Comparison of ENCODE assay signal across 14 mouse cellular contexts in genomic region chr11:84497944-84498343, GRCm38 (mm10). TPM values are rescaled to one million over a fixed set of nuclear protein-coding genes. Genes with fewer than 3 reads are reported as not detected.
DNase-seq lines count a peak whose midpoint lies in the region; ATAC-seq and TF ChIP-seq lines count a peak whose summit lies in the region.
"Had no signal": no experiment of that assay in that cellular context is flagged by ENCODE, and none has a peak within 500 bp of the region (broad histone marks: within the 10 kb centered on the region; RNA-seq: fewer than 3 reads in every experiment).

No protein-coding gene starts in this region.

- 74% methylated on average over 2 of the region's 2 CpGs for WGBS in heart, adult 2 months
- 78% methylated on average over 2 of the region's 2 CpGs for WGBS in heart, embryonic 12.5 days
- 77% methylated on average over 2 of the region's 2 CpGs for WGBS in liver, postnatal 0 days (ENCODE audit: insufficient replicate concordance)

- TF ChIP-seq CTCF in heart, adult 2 months (IDR thresholded peaks at IDR 0.05) = peak; percentile 46
- TF ChIP-seq CTCF in liver, postnatal 0 days (IDR thresholded peaks at IDR 0.05; ENCODE audit: low read depth) = peak; percentile 47; the same call in 1 of the 2 replicates
- peak; percentile 35; the same call in 1 of the 2 replicates for TF ChIP-seq CTCF in cortical plate, adult 2 months (IDR thresholded peaks at IDR 0.05; ENCODE audit: extremely low read depth, insufficient read depth, low read length)

- no peak overlapping the region for H3K27ac ChIP-seq in heart, adult 2 months
- no peak overlapping the region for H3K27ac ChIP-seq in heart, embryonic 12.5 days (ENCODE audit: poor library complexity, severe bottlenecking)
- H3K27ac ChIP-seq in liver, postnatal 0 days (ENCODE audit: low read depth) = no peak overlapping the region
- H3K27ac ChIP-seq in cortical plate, adult 2 months (ENCODE audit: insufficient read depth, low read length) = no peak overlapping the region
- H3K27ac ChIP-seq: neural tube, embryonic 12.5 days had no signal

- H3K27me3 ChIP-seq in heart, adult 2 months (ENCODE audit: control insufficient read depth, insufficient read depth, low read length) = no peaks in the 10 kb centered on the region
- H3K27me3 ChIP-seq in heart, embryonic 12.5 days (replicated peaks) = no peaks in the 10 kb centered on the region
- H3K27me3 ChIP-seq in liver, postnatal 0 days (ENCODE audit: insufficient read depth, low read length) = no peaks in the 10 kb centered on the region
- H3K27me3 ChIP-seq: neural tube, embryonic 12.5 days had no signal

- no peak overlapping the region for H3K4me2 ChIP-seq in heart, embryonic 12.5 days
- H3K4me2 ChIP-seq in liver, postnatal 0 days (ENCODE audit: low read depth, low read length) = no peak overlapping the region
- H3K4me2 ChIP-seq: neural tube, embryonic 12.5 days had no signal

- no peak overlapping the region for H3K4me3 ChIP-seq in heart, adult 2 months
- H3K4me3 ChIP-seq in heart, embryonic 12.5 days = no peak overlapping the region
- H3K4me3 ChIP-seq in liver, postnatal 0 days (ENCODE audit: low read depth, low read length) = no peak overlapping the region
- H3K4me3 ChIP-seq in cortical plate, adult 2 months (ENCODE audit: insufficient read depth, low read length) = no peak overlapping the region
- H3K4me3 ChIP-seq: erythroblast, embryonic 14.5 days; neural tube, embryonic 12.5 days had no signal

- intact Hi-C loops in heart, adult 2 months (cut with DNase I) = no loop called here

- DNase-seq in heart, adult 2 months = no peak
- DNase-seq in liver, postnatal 0 days = no peak
- DNase-seq in liver = no peak
- DNase-seq in MN1 (ENCODE audit: low spot score) = peak; percentile 21
- DNase-seq in c-Kit-positive CD71-positive TER-119-positive erythroid progenitor cells, embryonic 14.5 days (ENCODE audit: low spot score) = no peak
- DNase-seq in right cerebral cortex, adult 2 months (ENCODE audit: low spot score in 2 of 2) = no peak
- DNase-seq: gastrocnemius, postnatal 36 days; heart, postnatal 4 days; right cerebral cortex, postnatal 4 days had no signal

- no peak for ATAC-seq in heart, embryonic 12.5 days (ENCODE audit: insufficient number of reproducible peaks, low FRiP score)
- no peak for ATAC-seq in liver, postnatal 0 days

- no peak overlapping the region for H3K9ac ChIP-seq in heart, adult 2 months (ENCODE audit: low read depth, low read length)
- H3K9ac ChIP-seq in heart, embryonic 12.5 days = no peak overlapping the region
- no peak overlapping the region for H3K9ac ChIP-seq in liver, postnatal 0 days (replicated peaks)
- H3K9ac ChIP-seq: neural tube, embryonic 12.5 days had no signal

- H3K79me2 ChIP-seq in heart, adult 2 months (replicated peaks; ENCODE audit: control insufficient read depth, insufficient read depth, low read length) = no peaks in the 10 kb centered on the region

- no peaks in the 10 kb centered on the region for H3K4me1 ChIP-seq in heart, adult 2 months (ENCODE audit: control insufficient read depth, insufficient read depth, low read length)
- no peaks in the 10 kb centered on the region for H3K4me1 ChIP-seq in heart, embryonic 12.5 days (replicated peaks)
- no peaks in the 10 kb centered on the region for H3K4me1 ChIP-seq in liver, postnatal 0 days (ENCODE audit: insufficient read depth)
- H3K4me1 ChIP-seq in cortical plate, adult 2 months (ENCODE audit: control insufficient read depth, insufficient read depth, low read length) = no peaks in the 10 kb centered on the region
- H3K4me1 ChIP-seq: neural tube, embryonic 12.5 days had no signal

- TF ChIP-seq POLR2A in heart, adult 2 months (IDR thresholded peaks at IDR 0.05; ENCODE audit: insufficient read depth, low read depth, low read length) = no peak
- TF ChIP-seq POLR2A in cortical plate, adult 2 months (IDR thresholded peaks at IDR 0.05; ENCODE audit: extremely low read depth, insufficient read depth, low read length) = no peak

- TF ChIP-seq EP300 in heart, adult 2 months (IDR thresholded peaks at IDR 0.05; ENCODE audit: insufficient read depth, low read depth, low read length) = no peak
- TF ChIP-seq EP300 in liver, postnatal 0 days (IDR thresholded peaks at IDR 0.05; ENCODE audit: low read depth) = no peak

- H3K9me3 ChIP-seq in heart, embryonic 12.5 days (replicated peaks) = no peaks in the 10 kb centered on the region
- H3K9me3 ChIP-seq in liver, postnatal 0 days (ENCODE audit: low read length) = no peaks in the 10 kb centered on the region
- H3K9me3 ChIP-seq: neural tube, embryonic 12.5 days had no signal

- H3K36me3 ChIP-seq in heart, adult 2 months (ENCODE audit: control insufficient read depth, insufficient read depth, low read length) = peaks cover 2% of the 10 kb centered on the region; the same call in 1 of the 2 replicates
- peaks cover 22% of the 10 kb centered on the region for H3K36me3 ChIP-seq in heart, embryonic 12.5 days
- peaks cover 6% of the 10 kb centered on the region; the same call in 1 of the 2 replicates for H3K36me3 ChIP-seq in liver, postnatal 0 days (replicated peaks; ENCODE audit: insufficient read depth, low read length)

RNA-seq across cellular contexts. Expression of gene Aatf, which starts 15.4 kb away (rescaled TPM):
- 10 to 100 TPM; 13.8 to 14.3 TPM for total RNA-seq in heart, adult 2 months (2021)
- polyA plus RNA-seq in heart, adult 2 months (2012; rRNA removed) = 2.9 TPM in 2 replicates
- 28.6 and 29.4 TPM in 2 replicates for polyA plus RNA-seq in heart, embryonic 12.5 days (2016; fragmentation: Nextera tagmentation; extraction: Ambion mirVana)
- polyA plus RNA-seq in liver, postnatal 0 days (2015; fragmentation: Nextera tagmentation; extraction: Ambion mirVana) = 20.6 and 21.1 TPM in 2 replicates
- 7.3 and 8.4 TPM in 2 replicates for polyA plus RNA-seq in cortical plate, adult 2 months (2012; rRNA removed)

RNA-seq across cellular contexts. Expression of gene Lhx1, which starts 27.4 kb away (rescaled TPM):
- not detected for total RNA-seq in heart, adult 2 months (2021)
- polyA plus RNA-seq in heart, adult 2 months (2012; rRNA removed) = not detected in 2 replicates
- 0.05 TPM in 2 replicates for polyA plus RNA-seq in heart, embryonic 12.5 days (2016; fragmentation: Nextera tagmentation; extraction: Ambion mirVana)
- polyA plus RNA-seq in liver, postnatal 0 days (2015; fragmentation: Nextera tagmentation; extraction: Ambion mirVana) = 0.12 and 0.21 TPM in 2 replicates
- 0.04 and 0.10 TPM in 2 replicates for polyA plus RNA-seq in cortical plate, adult 2 months (2012; rRNA removed)
- total RNA-seq: gastrocnemius, postnatal 36 days; heart, postnatal 4 days had no signal
- polyA plus RNA-seq: erythroblast, embryonic 14.5 days; lung, embryonic 16.5 days had no signal
